Mouse (Mus musculus): ENCODE data around the gene Slc7a8. TPM values are rescaled to one million over a fixed set of nuclear protein-coding genes. Genes with fewer than 3 reads are reported as not detected.

The Slc7a8 gene
- polyA plus RNA-seq, 2 experiments: 4.5 to 5.8 TPM

DNA sequence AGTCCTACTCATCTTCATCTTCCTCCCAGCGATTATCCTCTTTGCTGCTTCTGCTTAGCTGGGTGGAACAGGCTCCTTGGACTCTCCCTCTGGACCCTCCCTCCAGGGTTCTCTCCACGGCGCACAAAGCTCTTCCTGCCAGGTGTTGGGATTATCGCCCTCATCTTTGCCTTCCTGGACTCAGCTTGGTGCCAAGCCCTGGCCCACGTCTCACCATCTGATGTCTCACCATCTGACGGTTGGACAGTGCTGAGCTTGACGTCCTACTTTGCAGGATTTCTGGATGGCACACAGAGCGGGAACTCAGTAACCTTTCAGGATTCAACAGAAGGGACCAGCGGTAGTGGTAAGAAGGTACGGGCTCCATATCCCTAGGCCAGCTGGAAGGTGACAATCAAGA is 60.0 kb downstream of the Slc7a8 start:
- no peak for ATAC-seq (ENCODE audit: low FRiP score, low read depth)
- Histone ChIP-seq H3K36me3 (ENCODE audit: control insufficient read depth, insufficient read depth, low read length) (no peaks in the 10 kb centered on the region), H3K27me3 (ENCODE audit: control insufficient read depth, insufficient read depth, low read length) (no peaks in the 10 kb centered on the region), H3K27ac (replicated peaks; ENCODE audit: low read depth, low read length) (no peak overlapping the region), H3K4me1 (ENCODE audit: control insufficient read depth, insufficient read depth, low read length) (no peaks in the 10 kb centered on the region), H3K4me3 (replicated peaks; ENCODE audit: low read length) (no peak overlapping the region), H3K9ac (ENCODE audit: low read depth, low read length, severe bottlenecking) (no peak overlapping the region), H3K9me3 (ENCODE audit: control insufficient read depth, low read length) (no peaks in the 10 kb centered on the region), H3K4me2 (replicated peaks; ENCODE audit: low read depth, low read length, severe bottlenecking) (no peak overlapping the region)
- no peak for TF ChIP-seq POLR2A (IDR thresholded peaks at IDR 0.05; ENCODE audit: borderline replicate concordance, extremely low read depth, insufficient read depth, insufficient read length)
- DNase-seq (ENCODE audit: low spot score): no peak
- WGBS: 64% methylated on average over 10 of the region's 10 CpGs

GRCm38 (mm10) chr14:54720654-54721350 is 60.9 kb downstream of the Slc7a8 start:
- H3K9me3 ChIP-seq (ENCODE audit: control insufficient read depth, low read length): no peaks in the 10 kb centered on the region
- H3K36me3 ChIP-seq (ENCODE audit: control insufficient read depth, insufficient read depth, low read length): no peaks in the 10 kb centered on the region
- no peaks in the 10 kb centered on the region for H3K4me1 ChIP-seq (ENCODE audit: control insufficient read depth, insufficient read depth, low read length)
- WGBS: 86% methylated on average over 7 of the region's 7 CpGs
- no peak for ATAC-seq (ENCODE audit: low FRiP score, low read depth)
- no peak for DNase-seq (ENCODE audit: low spot score)
- no peak overlapping the region for H3K4me3 ChIP-seq (replicated peaks; ENCODE audit: low read length)
- no peak overlapping the region for H3K9ac ChIP-seq (ENCODE audit: low read depth, low read length, severe bottlenecking)
- TF ChIP-seq POLR2A (IDR thresholded peaks at IDR 0.05; ENCODE audit: borderline replicate concordance, extremely low read depth, insufficient read depth, insufficient read length): no peak
- no peaks in the 10 kb centered on the region for H3K27me3 ChIP-seq (ENCODE audit: control insufficient read depth, insufficient read depth, low read length)
- H3K27ac ChIP-seq (replicated peaks; ENCODE audit: low read depth, low read length): no peak overlapping the region
- H3K4me2 ChIP-seq (replicated peaks; ENCODE audit: low read depth, low read length, severe bottlenecking): no peak overlapping the region

DNA sequence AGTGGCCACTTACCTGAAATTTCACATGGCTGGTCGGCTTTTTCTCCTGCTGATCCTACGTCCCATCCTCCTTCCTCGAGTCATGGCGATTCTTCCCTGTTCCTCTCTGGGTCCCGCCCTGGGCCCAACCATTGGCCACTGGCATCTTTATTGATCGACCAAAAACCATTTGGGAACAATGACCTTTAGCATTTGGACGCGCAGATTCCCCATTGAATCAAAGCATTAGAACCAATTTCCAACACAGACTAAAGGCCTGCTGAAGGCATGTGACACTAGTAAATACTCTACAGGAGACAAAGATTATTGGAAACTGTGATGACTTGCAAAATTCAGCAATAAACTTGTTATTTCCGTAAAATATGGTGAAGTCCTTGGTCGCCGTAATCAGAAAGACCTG is 61.7 kb downstream of the Slc7a8 start:
- Histone ChIP-seq H3K27ac (replicated peaks; ENCODE audit: low read depth, low read length) (no peak overlapping the region), H3K4me2 (replicated peaks; ENCODE audit: low read depth, low read length, severe bottlenecking) (no peak overlapping the region), H3K27me3 (ENCODE audit: control insufficient read depth, insufficient read depth, low read length) (no peaks in the 10 kb centered on the region), H3K4me1 (ENCODE audit: control insufficient read depth, insufficient read depth, low read length) (no peaks in the 10 kb centered on the region), H3K36me3 (ENCODE audit: control insufficient read depth, insufficient read depth, low read length) (no peaks in the 10 kb centered on the region), H3K9ac (ENCODE audit: low read depth, low read length, severe bottlenecking) (no peak overlapping the region), H3K4me3 (replicated peaks; ENCODE audit: low read length) (no peak overlapping the region), H3K9me3 (ENCODE audit: control insufficient read depth, low read length) (no peaks in the 10 kb centered on the region)
- whole genome bisulfite sequencing: 88% methylated on average over 11 of the region's 11 CpGs
- no peak for DNase-seq (ENCODE audit: low spot score)
- no peak for TF ChIP-seq POLR2A (IDR thresholded peaks at IDR 0.05; ENCODE audit: borderline replicate concordance, extremely low read depth, insufficient read depth, insufficient read length)
- no peak for ATAC-seq (ENCODE audit: low FRiP score, low read depth)

DNA sequence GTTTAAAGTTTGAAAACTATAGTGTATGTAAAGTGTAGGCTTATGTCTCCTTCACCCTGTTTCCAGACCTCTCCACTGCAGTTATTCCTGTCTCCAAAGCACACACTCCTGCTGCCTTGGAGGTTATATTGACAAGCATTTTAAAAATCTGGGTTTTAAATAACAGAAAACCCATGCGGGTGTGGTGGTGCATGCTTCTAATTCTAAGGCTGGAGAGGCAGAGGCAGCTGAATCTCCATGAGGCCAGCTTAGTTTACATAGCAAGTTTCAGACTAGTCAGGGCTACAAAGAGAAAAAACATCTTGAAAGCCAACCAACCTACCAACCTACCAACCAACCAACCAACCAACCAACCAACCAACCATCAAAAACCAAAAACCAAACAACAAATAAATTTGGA is 66.3 kb downstream of the Slc7a8 start:
- TF ChIP-seq POLR2A (IDR thresholded peaks at IDR 0.05; ENCODE audit: borderline replicate concordance, extremely low read depth, insufficient read depth, insufficient read length): no peak
- no peak overlapping the region for H3K27ac ChIP-seq (replicated peaks; ENCODE audit: low read depth, low read length)

DNA sequence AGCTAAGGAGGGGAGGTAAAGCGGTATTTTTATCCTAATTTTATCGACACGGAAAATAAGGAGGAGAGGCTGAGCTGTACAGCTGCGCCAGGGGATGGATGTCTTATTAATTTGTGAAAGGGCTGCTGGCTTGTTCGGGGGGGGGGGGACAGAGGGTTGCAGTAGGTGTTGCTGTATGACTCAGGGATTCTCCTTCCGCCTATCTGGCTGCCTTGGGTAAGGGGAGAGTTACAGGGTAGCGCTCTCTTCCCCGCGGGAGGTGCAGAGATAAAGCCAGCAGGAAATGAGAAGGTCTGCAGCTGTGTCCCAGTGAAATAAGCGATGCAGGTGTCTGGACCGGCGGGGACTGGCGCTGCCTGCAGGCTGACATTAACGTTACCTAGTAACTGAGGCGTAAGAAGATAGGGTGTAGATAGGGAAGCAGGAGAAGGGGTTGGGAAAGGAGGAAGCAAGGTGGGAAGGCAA is 67.1 kb downstream of the Slc7a8 start:
- H3K27ac ChIP-seq (replicated peaks; ENCODE audit: low read depth, low read length): no peak overlapping the region
- H3K9me3 ChIP-seq (ENCODE audit: control insufficient read depth, low read length): no peaks in the 10 kb centered on the region
- 6% methylated on average over 15 of the region's 15 CpGs for WGBS
- TF ChIP-seq POLR2A (IDR thresholded peaks at IDR 0.05; ENCODE audit: borderline replicate concordance, extremely low read depth, insufficient read depth, insufficient read length): no peak
- H3K4me1 ChIP-seq (ENCODE audit: control insufficient read depth, insufficient read depth, low read length): no peaks in the 10 kb centered on the region
- no peak for ATAC-seq (ENCODE audit: low FRiP score, low read depth)
- no peak overlapping the region for H3K9ac ChIP-seq (ENCODE audit: low read depth, low read length, severe bottlenecking)
- no peaks in the 10 kb centered on the region for H3K36me3 ChIP-seq (ENCODE audit: control insufficient read depth, insufficient read depth, low read length)
- H3K4me3 ChIP-seq (replicated peaks; ENCODE audit: low read length): peak overlapping the region; percentile 22
- no peaks in the 10 kb centered on the region for H3K27me3 ChIP-seq (ENCODE audit: control insufficient read depth, insufficient read depth, low read length)
- DNase-seq (ENCODE audit: low spot score): no peak
- peak overlapping the region; percentile 55 for H3K4me2 ChIP-seq (replicated peaks; ENCODE audit: low read depth, low read length, severe bottlenecking)

More for the DNA sequence above, 66.3 kb downstream of the Slc7a8 start:
- Histone ChIP-seq H3K9ac (ENCODE audit: low read depth, low read length, severe bottlenecking) (no peak overlapping the region), H3K4me1 (ENCODE audit: control insufficient read depth, insufficient read depth, low read length) (no peaks in the 10 kb centered on the region), H3K36me3 (ENCODE audit: control insufficient read depth, insufficient read depth, low read length) (no peaks in the 10 kb centered on the region), H3K9me3 (ENCODE audit: control insufficient read depth, low read length) (no peaks in the 10 kb centered on the region), H3K4me2 (replicated peaks; ENCODE audit: low read depth, low read length, severe bottlenecking) (no peak overlapping the region), H3K27me3 (ENCODE audit: control insufficient read depth, insufficient read depth, low read length) (no peaks in the 10 kb centered on the region), H3K4me3 (replicated peaks; ENCODE audit: low read length) (no peak overlapping the region)
- 70% methylated on average over 1 of the region's 1 CpGs for WGBS
- DNase-seq (ENCODE audit: low spot score) (no peak), ATAC-seq (ENCODE audit: low FRiP score, low read depth) (no peak)

Measured in limb, embryonic 14.5 days (tissue).